Mouse (Mus musculus) kidney, postnatal 10 days (tissue): ENCODE data around the gene Tnfaip2.
A peak's percentile ranks its signal among the peaks of the same experiment; 100 is the strongest.

Experiments used
- DNase-seq: peaks from one replicate; pipeline ENCODE4 v3.0.0; 2021; ENCODE audit warnings: mixed read lengths

The Tnfaip2 gene

DNA sequence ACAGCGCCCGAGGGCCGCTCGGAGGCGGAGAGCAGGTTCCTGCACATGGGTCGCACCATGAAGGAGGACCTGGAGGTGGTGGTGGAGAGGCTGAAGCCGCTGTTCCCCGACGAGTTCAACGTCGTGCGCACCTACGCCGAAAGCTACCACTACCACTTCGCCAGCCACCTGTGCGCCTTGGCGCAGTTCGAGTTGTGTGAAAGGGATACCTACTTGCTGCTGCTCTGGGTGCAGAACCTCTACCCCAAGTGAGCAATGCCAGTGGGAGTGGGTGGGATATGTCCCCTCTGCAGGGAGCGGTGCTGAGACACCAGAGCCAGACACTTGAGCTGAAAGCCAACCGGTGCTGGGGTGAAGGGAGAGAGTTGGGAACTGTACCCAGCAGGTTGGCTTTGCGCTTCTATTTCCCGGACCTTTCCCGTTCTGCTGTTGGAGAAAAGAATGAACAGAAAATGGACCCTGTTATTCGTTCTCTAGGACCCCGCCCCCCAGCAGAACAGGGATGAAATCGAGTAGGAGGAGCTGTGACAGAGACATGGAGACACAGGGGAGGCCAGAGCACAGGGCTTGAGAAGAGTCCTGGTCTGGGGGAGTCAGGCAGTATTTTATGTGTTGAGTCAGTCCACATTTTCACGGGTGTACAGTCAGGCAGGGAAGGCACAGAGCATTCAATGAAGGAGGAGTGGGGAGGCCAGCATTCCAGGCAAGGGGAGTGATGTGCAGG is 3.8 kb downstream of the Tnfaip2 start:
- peak; percentile 39 for DNase-seq

DNA sequence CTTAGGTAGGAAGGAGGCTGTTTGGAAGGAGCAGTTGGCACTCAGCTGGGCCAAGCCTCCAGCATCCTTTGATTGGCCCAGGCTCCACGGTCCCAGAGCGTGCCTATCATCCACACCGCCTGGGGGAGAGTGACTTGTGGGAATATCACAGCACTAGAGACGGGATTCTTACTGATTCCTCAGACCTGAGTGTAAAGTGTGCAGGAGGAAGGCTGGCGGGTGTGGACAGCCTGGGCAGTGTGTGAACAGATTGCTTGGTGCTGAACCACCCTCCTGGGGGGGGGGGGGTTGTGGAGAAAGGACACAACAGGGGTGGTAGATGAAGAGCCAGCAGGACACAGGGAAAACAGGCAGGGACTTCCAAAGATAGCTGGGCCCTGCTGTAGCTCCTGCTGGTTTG is 4.5 kb downstream of the Tnfaip2 start:
- peak; percentile 33 for DNase-seq

- peak; percentile 41 for DNase-seq
These were observed 5.1 kb downstream of the Tnfaip2 start for GRCm38 (mm10) chr12:111447350-111447749.

DNA sequence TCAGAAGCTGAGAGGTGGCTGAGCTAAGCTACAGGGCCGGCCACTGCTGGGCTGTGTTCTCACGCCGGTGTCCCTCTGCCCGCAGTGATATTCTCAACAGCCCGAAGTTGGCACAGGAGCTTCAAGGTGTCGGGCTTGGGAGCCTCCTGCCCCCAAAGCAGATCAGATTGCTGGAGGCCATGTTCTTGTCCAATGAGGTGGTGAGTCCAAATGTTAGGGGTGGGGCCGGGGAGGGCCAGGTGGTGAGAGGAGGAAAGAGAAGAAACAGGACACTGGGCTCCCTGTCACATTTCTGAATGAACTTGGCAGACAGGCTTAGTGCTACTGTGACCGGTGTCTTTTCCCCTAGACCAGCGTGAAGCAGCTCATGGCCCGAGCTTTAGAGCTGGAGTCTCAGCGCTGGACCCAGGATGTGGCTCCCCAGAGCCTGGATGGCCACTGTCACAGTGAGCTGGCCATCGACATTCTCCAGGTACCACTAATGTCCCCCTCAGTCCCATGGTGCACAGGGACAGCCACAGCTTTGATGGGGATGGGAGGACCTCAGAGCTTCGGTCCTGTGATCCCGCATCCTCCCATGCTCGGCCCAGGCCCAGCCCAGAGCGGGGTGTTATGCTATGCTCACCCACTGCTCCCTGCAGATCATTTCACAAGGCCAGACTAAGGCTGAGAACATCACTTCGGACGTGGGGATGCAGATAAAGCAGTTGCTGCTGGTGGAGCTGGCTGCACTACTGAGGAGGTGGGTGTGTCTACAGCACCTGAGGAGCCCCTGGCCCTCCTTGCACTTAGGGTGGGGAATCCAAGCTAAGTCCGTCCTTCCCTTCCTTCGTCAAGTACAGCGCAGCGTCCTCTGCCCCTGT is 5.9 kb downstream of the Tnfaip2 start:
- peak; percentile 38 for DNase-seq

DNA sequence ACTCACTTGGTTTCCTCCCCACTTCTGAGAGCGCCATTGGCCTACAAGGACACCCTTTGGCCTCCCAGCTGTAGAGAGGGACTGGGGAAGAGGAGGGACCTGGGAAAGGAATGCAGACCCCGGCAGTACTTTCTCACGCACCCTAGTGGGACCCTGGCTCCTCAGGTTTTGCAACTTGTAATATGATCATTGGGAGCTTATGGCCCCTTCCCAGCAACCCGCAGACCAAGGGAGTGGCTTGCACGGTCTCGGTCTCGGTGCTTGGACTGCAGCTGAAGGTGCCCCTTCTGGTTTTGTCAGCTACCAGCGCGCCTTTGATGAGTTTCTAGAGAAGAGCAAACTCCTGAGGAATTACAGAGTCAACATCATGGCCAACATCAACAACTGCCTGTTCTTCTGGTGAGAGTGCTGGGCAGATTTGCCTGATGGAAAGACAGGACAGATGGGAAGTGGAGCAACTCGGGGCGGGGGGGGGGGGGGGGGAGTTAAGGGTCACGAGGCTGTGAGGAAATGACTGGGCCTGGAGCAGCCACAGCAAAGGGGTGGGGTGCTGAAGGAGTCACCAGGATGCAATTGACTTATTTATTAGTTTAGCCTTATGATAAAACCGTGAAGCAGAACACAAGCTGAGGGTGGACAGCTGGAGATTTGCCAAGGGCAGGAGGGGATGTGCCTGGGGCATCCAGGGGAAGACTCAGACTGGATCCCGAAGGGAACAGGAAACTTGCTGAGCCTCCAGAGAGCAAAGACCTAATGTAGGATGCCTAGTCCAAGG is 6.8 kb downstream of the Tnfaip2 start:
- peak; percentile 86 for DNase-seq

DNA sequence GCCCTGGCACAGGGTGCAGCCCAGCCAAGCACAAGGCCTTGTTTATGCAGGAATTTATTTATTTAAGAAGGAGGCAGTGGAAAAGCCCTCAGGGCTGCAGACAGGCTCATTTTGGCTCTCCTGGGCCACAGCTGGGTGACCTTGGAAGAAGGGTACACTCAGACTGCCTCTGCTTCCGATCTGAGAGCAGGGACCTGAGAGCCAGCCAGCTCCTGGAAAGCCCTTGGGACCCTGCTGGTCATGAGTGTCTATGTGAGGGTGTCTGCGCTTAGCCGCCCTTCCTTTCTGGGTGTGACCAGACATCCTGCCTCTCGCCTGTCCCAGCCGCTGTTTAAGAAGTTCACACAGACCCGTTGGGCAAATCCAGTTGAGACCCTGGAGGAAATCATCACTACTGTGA is 8.1 kb downstream of the Tnfaip2 start:
- peak; percentile 80 for DNase-seq

- DNase-seq = no peak
These were observed 9.3 kb downstream of the Tnfaip2 start for GRCm38 (mm10) chr12:111451561-111451960.

- peak; percentile 80 for DNase-seq
These were observed 11.8 kb downstream of the Tnfaip2 start for GRCm38 (mm10) chr12:111454021-111454420.

DNA sequence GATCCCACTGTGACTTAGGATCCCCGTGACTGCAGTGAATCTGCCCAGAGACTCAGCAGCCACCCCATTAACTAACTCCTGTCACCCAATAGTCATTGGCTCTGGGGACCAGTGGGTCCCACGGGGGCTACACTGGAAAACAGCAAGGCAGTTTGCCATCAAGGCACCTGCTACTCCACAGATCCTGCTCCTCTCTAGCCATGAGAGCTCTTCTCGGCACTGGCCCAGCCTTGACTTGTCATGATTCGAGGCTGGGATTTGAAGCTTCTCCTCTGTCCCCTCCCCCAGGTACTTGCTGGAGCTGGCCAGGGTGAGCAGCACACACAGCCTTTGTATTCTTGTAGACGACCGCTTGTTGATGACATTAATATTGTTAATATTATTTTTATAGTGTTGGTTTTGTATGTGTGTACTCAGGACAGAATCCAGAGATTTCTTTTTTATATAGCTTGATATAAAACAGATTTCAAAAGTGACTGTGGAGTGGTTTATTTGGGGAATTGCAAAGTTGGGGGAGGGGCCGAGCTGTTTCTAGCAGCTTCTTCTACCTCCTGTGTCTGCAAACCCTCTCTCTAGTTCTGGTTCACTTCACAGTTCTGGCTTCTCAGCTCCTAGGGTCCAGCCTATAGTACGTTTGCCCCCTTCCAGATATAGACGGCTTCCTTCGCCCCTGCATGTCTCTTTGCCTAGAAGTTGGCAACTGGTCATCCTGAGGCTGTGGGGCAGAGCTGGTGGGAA is 12.4 kb downstream of the Tnfaip2 start:
- peak; percentile 58 for DNase-seq

- peak; percentile 52 for DNase-seq
These were observed 13.1 kb downstream of the Tnfaip2 start for GRCm38 (mm10) chr12:111455311-111455846.

DNA sequence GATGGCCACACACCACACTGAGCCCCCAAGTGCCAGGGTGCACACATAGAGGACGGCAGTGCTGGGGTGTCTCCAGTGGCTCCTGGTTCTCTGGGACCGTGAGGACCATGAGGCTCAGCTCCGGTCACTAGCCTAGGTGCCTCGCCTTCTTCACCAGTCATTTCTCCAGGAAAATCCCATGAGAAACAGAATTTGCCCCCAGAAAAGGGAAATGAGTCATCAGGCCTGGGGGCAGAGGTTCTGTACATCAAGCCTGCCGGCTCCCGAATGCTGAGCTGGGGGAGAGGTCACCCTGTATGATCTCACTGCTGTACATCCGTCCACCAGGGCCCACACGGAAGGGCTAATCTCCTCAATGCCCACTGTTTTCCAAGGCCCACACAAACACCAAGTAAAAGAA is 13.6 kb downstream of the Tnfaip2 start:
- DNase-seq = peak; percentile 42

- DNase-seq = no peak
These were observed 15.5 kb downstream of the Tnfaip2 start for GRCm38 (mm10) chr12:111457742-111458141.

DNA sequence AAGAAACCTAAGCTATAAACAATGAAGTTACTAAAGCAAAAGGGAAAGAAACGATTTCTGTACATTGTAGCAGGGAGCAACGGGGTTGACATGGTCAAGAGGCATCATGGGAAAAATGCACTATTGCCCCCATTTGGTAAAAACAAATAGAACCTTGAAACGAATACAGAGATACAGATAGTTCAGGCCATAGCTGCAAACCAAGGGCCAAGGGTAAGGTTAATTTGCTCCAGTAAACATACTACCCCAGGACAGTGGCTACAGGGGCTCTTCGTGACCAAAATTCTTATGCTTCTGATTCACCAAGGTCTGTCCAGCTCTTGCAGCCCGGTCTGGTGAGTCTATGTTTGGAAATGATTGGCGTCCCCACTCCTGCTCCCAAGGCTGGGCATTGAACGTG is 21.3 kb downstream of the Tnfaip2 start:
- DNase-seq = no peak

DNA sequence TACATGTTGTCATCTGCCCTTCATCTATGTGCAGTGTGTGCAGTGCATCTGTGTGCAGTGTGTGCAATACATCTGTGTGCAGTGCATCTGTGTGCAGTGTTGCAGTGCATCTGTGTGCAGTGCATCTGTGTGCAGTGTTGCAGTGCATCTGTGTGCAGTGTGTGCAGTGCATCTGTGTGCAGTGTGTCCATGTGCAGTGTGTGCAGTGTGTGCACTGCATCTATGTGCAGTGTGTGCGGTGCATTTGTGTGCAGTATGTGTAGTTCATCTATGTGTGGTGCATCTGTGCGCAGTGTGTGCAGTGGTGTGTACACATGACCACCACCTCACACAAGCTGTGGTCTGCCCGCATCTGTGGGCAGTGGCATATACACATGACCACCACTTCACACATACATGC is 24.1 kb downstream of the Tnfaip2 start:
- DNase-seq = no peak

- DNase-seq = no peak
These were observed 25.9 kb downstream of the Tnfaip2 start for GRCm38 (mm10) chr12:111468206-111468605.

DNA sequence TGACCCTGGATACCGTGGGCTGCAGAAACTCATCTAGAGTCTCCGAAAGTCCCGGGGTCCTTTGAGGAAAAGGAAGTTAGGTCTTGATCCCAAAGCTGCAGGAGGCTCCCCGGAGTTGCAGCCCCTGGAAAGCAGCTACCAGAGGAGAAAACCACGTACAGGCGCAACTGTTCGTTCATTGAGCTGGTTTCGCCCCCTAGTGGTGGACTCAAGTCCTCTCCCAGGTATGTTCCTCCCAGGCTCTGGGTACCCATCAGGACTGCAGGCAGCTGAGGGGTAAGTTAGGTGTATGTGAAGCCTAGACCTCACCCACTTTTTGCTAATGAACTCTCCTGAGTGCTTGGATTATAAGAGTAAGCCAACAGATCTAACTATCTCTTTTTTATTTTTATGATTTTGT is 27.2 kb downstream of the Tnfaip2 start:
- peak; percentile 88 for DNase-seq

DNA sequence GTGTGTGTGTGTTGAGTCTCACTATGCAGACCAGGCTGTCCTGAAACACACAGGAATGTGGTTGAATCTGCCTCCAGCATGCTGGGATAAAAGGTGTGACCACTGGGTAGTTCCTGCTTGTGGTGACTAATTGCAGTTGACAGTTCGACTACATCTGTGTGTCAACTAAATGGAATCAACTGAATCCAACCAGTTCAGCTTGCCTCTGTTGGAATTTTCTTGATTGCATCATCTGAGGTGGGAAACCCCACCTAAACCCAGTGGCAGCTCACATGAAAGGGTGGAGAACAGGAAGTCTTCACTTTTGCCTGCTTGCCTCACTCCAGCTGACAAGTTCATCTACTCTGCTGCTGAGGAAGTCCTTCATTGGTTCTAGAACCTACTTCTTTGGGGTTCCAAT is 28.9 kb downstream of the Tnfaip2 start:
- no peak for DNase-seq

DNA sequence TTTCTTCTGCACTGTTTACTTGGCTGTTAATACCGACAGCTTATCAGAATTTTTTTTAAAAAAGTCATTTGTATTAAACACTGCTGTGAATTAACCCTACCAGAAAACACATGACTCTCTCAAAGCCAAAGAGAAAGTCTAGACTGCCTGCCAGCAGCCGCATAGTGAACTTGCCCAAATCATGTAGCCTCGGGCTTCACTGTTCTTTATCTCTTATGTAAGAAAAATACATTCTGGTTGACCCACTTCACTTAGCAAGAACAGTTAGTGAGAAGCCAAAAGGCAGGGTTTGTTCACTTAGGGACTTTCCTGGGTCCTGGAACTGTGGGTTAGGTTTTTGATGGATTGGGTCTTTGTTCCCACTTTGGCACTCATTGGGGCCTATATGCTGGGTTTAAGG is 29.5 kb downstream of the Tnfaip2 start:
- no peak for DNase-seq

GRCm38 (mm10) chr12:111472886-111473285 is 30.6 kb downstream of the Tnfaip2 start:
- DNase-seq = peak; percentile 55

DNA sequence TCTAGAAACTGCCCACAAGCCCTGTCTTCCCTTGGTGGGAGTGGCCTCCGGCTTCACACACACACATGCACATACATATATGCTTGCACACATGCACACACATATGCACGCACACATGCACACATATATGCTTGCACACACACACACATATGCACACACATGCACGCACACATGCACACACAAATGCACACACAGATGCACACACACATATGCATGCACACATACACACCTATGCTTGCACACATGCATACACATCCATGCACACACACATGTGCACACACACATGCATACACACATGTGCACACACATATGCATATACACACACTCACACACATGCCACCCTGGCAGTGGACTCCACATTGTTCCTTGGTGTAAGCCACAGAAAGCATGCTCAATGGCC is 32.1 kb downstream of the Tnfaip2 start:
- DNase-seq = no peak

GRCm38 (mm10) chr12:111474893-111475643 is 32.8 kb downstream of the Tnfaip2 start:
- DNase-seq = peak; percentile 81

DNA sequence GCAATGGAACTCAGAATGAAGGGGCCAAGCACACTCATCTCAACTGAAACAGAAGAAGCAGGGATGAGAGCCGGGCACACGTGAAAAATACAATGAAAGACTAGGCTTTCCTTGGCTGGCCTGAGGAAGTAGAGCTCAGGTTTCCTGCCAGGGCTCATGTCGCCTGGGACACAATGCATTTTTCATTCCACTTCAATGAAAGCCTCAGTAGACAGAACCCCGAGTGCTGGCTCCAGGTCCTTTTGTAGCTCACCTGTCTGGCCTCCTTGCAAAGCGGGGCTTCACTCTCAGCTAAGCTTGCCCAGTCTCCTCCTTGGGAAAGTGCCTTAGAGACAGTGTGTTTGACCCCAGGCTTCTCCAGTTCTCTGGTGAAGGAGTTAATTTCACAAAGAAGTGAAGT is 36.7 kb downstream of the Tnfaip2 start:
- no peak for DNase-seq
